ENCODE assay signal across 12 mouse cellular contexts in the genomic region with DNA sequence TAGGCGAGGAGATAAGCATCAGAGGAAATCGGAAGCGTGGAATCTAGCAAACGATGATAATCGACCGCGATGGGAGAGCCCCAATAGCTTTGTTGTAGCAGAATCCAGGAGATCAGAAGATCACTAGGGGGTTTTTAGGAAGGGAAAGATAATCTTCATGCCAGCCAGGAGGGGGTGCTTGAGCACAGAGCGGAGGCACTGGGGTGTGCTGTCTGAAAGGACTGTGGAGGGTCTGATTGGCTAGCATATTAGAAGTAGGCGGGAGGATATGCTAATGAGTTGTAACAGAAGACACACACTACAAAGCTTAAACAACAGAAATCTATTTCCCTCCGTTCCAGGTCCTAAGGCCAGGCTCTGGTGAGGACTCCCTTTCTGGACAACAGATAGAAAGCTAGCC. TPM values are rescaled to one million over a fixed set of nuclear protein-coding genes. Genes with fewer than 3 reads are reported as not detected.
DNase-seq lines count a peak whose midpoint lies in the region; ATAC-seq and TF ChIP-seq lines count a peak whose summit lies in the region.
"Had no signal": no experiment of that assay in that cellular context is flagged by ENCODE, and none has a peak within 500 bp of the region (broad histone marks: within the 10 kb centered on the region; RNA-seq: fewer than 3 reads in every experiment).

No protein-coding gene starts in this region.

- H3K9ac ChIP-seq in embryonic facial prominence, embryonic 11.5 days (replicated peaks; ENCODE audit: low read length) = no peak overlapping the region
- no peak overlapping the region for H3K9ac ChIP-seq in midbrain, embryonic 13.5 days (replicated peaks)
- H3K9ac ChIP-seq in midbrain, embryonic 14.5 days (replicated peaks; ENCODE audit: low read length) = no peak overlapping the region
- no peak overlapping the region for H3K9ac ChIP-seq in stomach, postnatal 0 days (ENCODE audit: low read length)
- H3K9ac ChIP-seq: limb, embryonic 13.5 days had no signal

- H3K4me1 ChIP-seq in embryonic facial prominence, embryonic 11.5 days (ENCODE audit: control insufficient read depth, insufficient read depth, low read length) = no peaks in the 10 kb centered on the region
- H3K4me1 ChIP-seq in embryonic facial prominence, embryonic 10.5 days = peaks cover 9% of the 10 kb centered on the region; the same call in 1 of the 2 replicates
- peaks cover 6% of the 10 kb centered on the region; the same call in 1 of the 2 replicates for H3K4me1 ChIP-seq in midbrain, embryonic 13.5 days (replicated peaks)
- 0 out of 2 replicates have a peak, but pooled peaks cover 5% of the 10 kb centered on the region for H3K4me1 ChIP-seq in midbrain, embryonic 14.5 days (ENCODE audit: control insufficient read depth, insufficient read depth, low read length)
- H3K4me1 ChIP-seq in stomach, postnatal 0 days (replicated peaks; ENCODE audit: control insufficient read depth, insufficient read depth) = no peaks in the 10 kb centered on the region

- no peak overlapping the region for H3K4me3 ChIP-seq in embryonic facial prominence, embryonic 11.5 days (ENCODE audit: low read depth, low read length)
- H3K4me3 ChIP-seq in embryonic facial prominence, embryonic 10.5 days = no peak overlapping the region
- H3K4me3 ChIP-seq in midbrain, embryonic 13.5 days (replicated peaks) = no peak overlapping the region
- H3K4me3 ChIP-seq in midbrain, embryonic 14.5 days (replicated peaks; ENCODE audit: low read depth, low read length) = no peak overlapping the region
- H3K4me3 ChIP-seq in stomach, postnatal 0 days (ENCODE audit: low read depth, low read length) = no peak overlapping the region
- H3K4me3 ChIP-seq: limb, embryonic 13.5 days; myocyte had no signal

- no peak overlapping the region for H3K4me2 ChIP-seq in embryonic facial prominence, embryonic 11.5 days (ENCODE audit: low read depth, low read length)
- H3K4me2 ChIP-seq in midbrain, embryonic 13.5 days (replicated peaks) = no peak overlapping the region
- H3K4me2 ChIP-seq in midbrain, embryonic 14.5 days (ENCODE audit: low read length) = no peak overlapping the region
- no peak overlapping the region for H3K4me2 ChIP-seq in stomach, postnatal 0 days (replicated peaks; ENCODE audit: low read depth)
- H3K4me2 ChIP-seq: limb, embryonic 13.5 days had no signal

- peak; percentile 17 for DNase-seq in embryonic facial prominence, embryonic 11.5 days (ENCODE audit: low spot score)
- no peak for DNase-seq in embryonic facial prominence, embryonic 10.5 days (ENCODE audit: low spot score)
- no peak for DNase-seq in midbrain, embryonic 14.5 days
- peak; percentile 55 to 82 for DNase-seq in adrenal gland, postnatal 36 days
- DNase-seq in stomach, postnatal 0 days (ENCODE audit: low spot score) = no peak
- no peak for DNase-seq in frontal cortex, postnatal 10 days (ENCODE audit: low spot score in 2 of 2)
- DNase-seq in adipocyte (ENCODE audit: low spot score) = no peak
- DNase-seq: cerebellum, adult 8-10 months had no signal

- no peaks in the 10 kb centered on the region for H3K27me3 ChIP-seq in embryonic facial prominence, embryonic 11.5 days (ENCODE audit: control insufficient read depth, insufficient read depth, low read length)
- no peaks in the 10 kb centered on the region for H3K27me3 ChIP-seq in embryonic facial prominence, embryonic 10.5 days (replicated peaks; ENCODE audit: low read depth, poor library complexity, severe bottlenecking)
- no peaks in the 10 kb centered on the region for H3K27me3 ChIP-seq in midbrain, embryonic 13.5 days
- no peaks in the 10 kb centered on the region for H3K27me3 ChIP-seq in midbrain, embryonic 14.5 days (ENCODE audit: control insufficient read depth, insufficient read depth, low read length)
- no peaks in the 10 kb centered on the region for H3K27me3 ChIP-seq in stomach, postnatal 0 days (ENCODE audit: control insufficient read depth, insufficient read depth, low read length)
- H3K27me3 ChIP-seq: limb, embryonic 13.5 days had no signal

- ATAC-seq in embryonic facial prominence, embryonic 11.5 days (replicated peaks; ENCODE audit: insufficient number of reproducible peaks, low FRiP score, low TSS enrichment, low read depth) = no peak
- ATAC-seq in midbrain, embryonic 13.5 days = peak; percentile 43; the same call in 1 of the 2 replicates
- no peak for ATAC-seq in midbrain, embryonic 14.5 days (ENCODE audit: low FRiP score, low TSS enrichment)
- no peak for ATAC-seq in stomach, postnatal 0 days (ENCODE audit: low FRiP score, low TSS enrichment)

- H3K36me3 ChIP-seq in embryonic facial prominence, embryonic 11.5 days (replicated peaks; ENCODE audit: control insufficient read depth, insufficient read depth, low read depth, low read length) = no peaks in the 10 kb centered on the region
- H3K36me3 ChIP-seq in embryonic facial prominence, embryonic 10.5 days (replicated peaks) = no peaks in the 10 kb centered on the region
- H3K36me3 ChIP-seq in midbrain, embryonic 13.5 days = no peaks in the 10 kb centered on the region
- no peaks in the 10 kb centered on the region for H3K36me3 ChIP-seq in midbrain, embryonic 14.5 days (ENCODE audit: control insufficient read depth, insufficient read depth, low read length)
- H3K36me3 ChIP-seq in stomach, postnatal 0 days (ENCODE audit: control insufficient read depth, insufficient read depth, low read length) = no peaks in the 10 kb centered on the region
- H3K36me3 ChIP-seq: limb, embryonic 13.5 days had no signal

- no peak for TF ChIP-seq EP300 in stomach, postnatal 0 days (optimal IDR thresholded peaks at IDR 0.05)

- no peak overlapping the region for H3K27ac ChIP-seq in embryonic facial prominence, embryonic 11.5 days (replicated peaks; ENCODE audit: low read depth, low read length)
- H3K27ac ChIP-seq in embryonic facial prominence, embryonic 10.5 days (replicated peaks) = no peak overlapping the region
- H3K27ac ChIP-seq in midbrain, embryonic 13.5 days = no peak overlapping the region
- no peak overlapping the region for H3K27ac ChIP-seq in midbrain, embryonic 14.5 days (replicated peaks; ENCODE audit: low read depth, low read length)
- no peak overlapping the region for H3K27ac ChIP-seq in stomach, postnatal 0 days (replicated peaks)
- H3K27ac ChIP-seq: limb, embryonic 13.5 days had no signal

- no peaks in the 10 kb centered on the region for H3K9me3 ChIP-seq in embryonic facial prominence, embryonic 11.5 days (replicated peaks; ENCODE audit: control insufficient read depth, low read length)
- H3K9me3 ChIP-seq in embryonic facial prominence, embryonic 10.5 days = no peaks in the 10 kb centered on the region
- H3K9me3 ChIP-seq in midbrain, embryonic 13.5 days = no peaks in the 10 kb centered on the region
- no peaks in the 10 kb centered on the region for H3K9me3 ChIP-seq in midbrain, embryonic 14.5 days (ENCODE audit: control insufficient read depth, low read length)
- H3K9me3 ChIP-seq in stomach, postnatal 0 days (ENCODE audit: control insufficient read depth, low read length) = no peaks in the 10 kb centered on the region
- H3K9me3 ChIP-seq: limb, embryonic 13.5 days had no signal

- peak; percentile 57 for TF ChIP-seq CTCF in stomach, postnatal 0 days (IDR thresholded peaks at IDR 0.05; ENCODE audit: low read depth)

- WGBS in embryonic facial prominence, embryonic 11.5 days = 57% methylated on average over 10 of the region's 10 CpGs
- WGBS in embryonic facial prominence, embryonic 10.5 days = 57% methylated on average over 10 of the region's 10 CpGs
- 50% methylated on average over 10 of the region's 10 CpGs for WGBS in midbrain, embryonic 13.5 days
- 46% methylated on average over 10 of the region's 10 CpGs for WGBS in midbrain, embryonic 14.5 days
- WGBS in stomach, postnatal 0 days = 67% methylated on average over 10 of the region's 10 CpGs

RNA-seq across cellular contexts. Expression of a gene that starts 50.3 kb away (rescaled TPM):
- 129 and 131 TPM in 2 replicates for polyA plus RNA-seq in embryonic facial prominence, embryonic 11.5 days (2014; fragmentation: Nextera tagmentation; extraction: Ambion mirVana)
- 125 and 140 TPM in 2 replicates for polyA plus RNA-seq in embryonic facial prominence, embryonic 10.5 days (2016; fragmentation: Nextera tagmentation; extraction: Ambion mirVana)
- polyA plus RNA-seq in midbrain, embryonic 13.5 days (2015; fragmentation: Nextera tagmentation; extraction: Ambion mirVana) = 90.5 and 101 TPM in 2 replicates
- 59.8 and 104 TPM in 2 replicates for polyA plus RNA-seq in midbrain, embryonic 14.5 days (2014; fragmentation: Nextera tagmentation; extraction: Ambion mirVana)
- total RNA-seq in adrenal gland, postnatal 36 days (2021) = 100 to 1,000 TPM in 1 of 2 experiments, 10 to 100 TPM in 1; 95.9 to 367 TPM
- polyA plus RNA-seq in stomach, postnatal 0 days (2015; fragmentation: Nextera tagmentation; extraction: Ambion mirVana) = 11.7 and 13.4 TPM in 2 replicates

RNA-seq across cellular contexts. Expression of a gene that starts 57.4 kb away (rescaled TPM):
- 0.18 TPM in 1 of 2 replicates, not detected in the other for polyA plus RNA-seq in embryonic facial prominence, embryonic 11.5 days (2014; fragmentation: Nextera tagmentation; extraction: Ambion mirVana)
- not detected in 2 replicates for polyA plus RNA-seq in embryonic facial prominence, embryonic 10.5 days (2016; fragmentation: Nextera tagmentation; extraction: Ambion mirVana)
- 0.11 TPM in 1 of 2 replicates, not detected in the other for polyA plus RNA-seq in midbrain, embryonic 13.5 days (2015; fragmentation: Nextera tagmentation; extraction: Ambion mirVana)
- 0.30 TPM in 1 of 2 replicates, not detected in the other for polyA plus RNA-seq in midbrain, embryonic 14.5 days (2014; fragmentation: Nextera tagmentation; extraction: Ambion mirVana)
- not detected for total RNA-seq in adrenal gland, postnatal 36 days (2021)
- polyA plus RNA-seq in stomach, postnatal 0 days (2015; fragmentation: Nextera tagmentation; extraction: Ambion mirVana) = not detected in 2 replicates
- total RNA-seq: hematopoietic stem cell, adult 5-6 weeks had no signal

Comparison
In these comparisons a context has a peak if more than half of its experiments do, and no peak if none do; other contexts are left out.
1. DNase-seq: peak in embryonic facial prominence, embryonic 11.5 days (single experiment) and adrenal gland, postnatal 36 days (2 of 2); none in embryonic facial prominence, embryonic 10.5 days (single experiment), midbrain, embryonic 14.5 days (single experiment), stomach, postnatal 0 days (single experiment), frontal cortex, postnatal 10 days (0 of 2) and adipocyte (single experiment).